Mouse (Mus musculus) Patski (cell line): Measurements from ENCODE around the gene 4930568D16Rik. TPM values are rescaled to one million over a fixed set of nuclear protein-coding genes. Genes with fewer than 3 reads are reported as not detected.

Experiments used
- ATAC-seq: fragments of 100-300 bp; one replicate; pipeline ENCODE4 v1.8.0; 2021
- CTCF ChIA-PET: fragments of 350-600 bp; sonication (Branson Sonifier 250); formaldehyde crosslinking; loops from one replicate; lab custom pipeline; 2022; ENCODE audit warnings: inconsistent platforms; lab: Charles Lee
- POLR2A ChIA-PET: fragments of 350-600 bp; sonication (Branson Sonifier 250); formaldehyde crosslinking; loops from one replicate; lab custom pipeline; 2022; ENCODE audit warnings: antibody characterized with exemption, inconsistent platforms; lab: Charles Lee
- DNase-seq: peaks from one replicate; pipeline ENCODE4 v3.0.0-alpha.2; 2011; ENCODE audit warnings: low read depth, low spot score
- H3K27me3 ChIP-seq: fragments of 371-371 bp; one replicate; pipeline ENCODE4 v1.5.1; 2021
- CTCF ChIP-seq: fragments of 100-300 bp; IDR thresholded peaks from one replicate; pipeline ENCODE4 v1.5.1; 2021
- in situ Hi-C: fragments of 300-500 bp; cut with MboI; formaldehyde crosslinking; loops from 3 replicates; pipeline ENCODE4 v1.11.1; 2018; ENCODE audit warnings: low pct_unique_long_range_greater_than_20kb, mixed read lengths
- polyA plus RNA-seq: library from polyadenylated mRNA; unstranded; gene quantifications from one replicate; pipeline ENCODE4 v1.2.3, GENCODE M21; 2021

Gene 4930568D16Rik
- polyA plus RNA-seq, 1 experiment from 2014 or later: not detected

DNA sequence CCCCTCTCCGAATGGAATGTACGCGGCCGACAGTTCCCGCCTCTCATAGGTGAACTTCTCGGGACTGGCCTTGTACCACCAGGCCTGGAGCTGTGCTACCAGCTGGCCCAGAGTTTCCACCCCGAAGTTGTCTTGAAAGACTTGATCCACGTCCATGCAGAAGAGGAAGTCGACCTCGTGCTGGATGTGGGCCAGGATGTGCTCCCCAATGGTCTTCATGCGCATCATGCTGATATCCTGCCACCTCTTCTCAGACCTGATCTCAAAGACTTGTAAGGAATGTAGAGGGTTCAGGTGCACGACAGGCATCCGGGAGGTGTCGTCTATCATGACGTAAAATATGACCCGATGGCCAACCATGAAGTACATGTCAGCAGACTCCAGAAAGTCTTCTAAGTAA, 34.9 kb upstream of the 4930568D16Rik start:
- in situ Hi-C loops: no loop called here
- TF ChIP-seq CTCF: no peak
- CTCF ChIA-PET: no interaction called here

DNA sequence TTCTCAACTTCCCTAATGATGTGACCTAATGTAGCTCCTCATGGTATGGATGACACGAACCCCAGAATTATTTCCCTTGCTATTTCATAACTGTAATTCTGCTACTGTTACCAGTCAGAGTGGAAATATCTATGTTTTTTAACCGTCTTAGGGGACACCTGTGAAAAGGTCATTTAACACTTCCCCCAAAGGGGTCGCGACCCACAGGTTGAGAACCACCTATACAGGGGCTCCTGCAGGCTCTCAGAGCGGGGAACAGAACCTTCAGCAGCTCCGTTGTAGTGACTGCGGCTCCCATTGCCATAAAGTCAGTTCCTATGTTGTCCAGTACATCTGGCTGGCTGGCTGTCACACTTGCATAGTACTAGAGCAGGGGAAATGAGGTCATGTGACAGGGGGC, 33.2 kb upstream of the 4930568D16Rik start:
- no peaks in the 10 kb centered on the region for H3K27me3 ChIP-seq
- ATAC-seq (no peak), DNase-seq (no peak)
- in situ Hi-C loops: no loop called here
- CTCF ChIA-PET: no interaction called here
- POLR2A ChIA-PET: no interaction called here
- no peak for TF ChIP-seq CTCF

More for the DNA sequence above, 34.9 kb upstream of the 4930568D16Rik start:
- ATAC-seq: no peak
- POLR2A ChIA-PET: no interaction called here
- no peak for DNase-seq
- H3K27me3 ChIP-seq: no peaks in the 10 kb centered on the region

DNA sequence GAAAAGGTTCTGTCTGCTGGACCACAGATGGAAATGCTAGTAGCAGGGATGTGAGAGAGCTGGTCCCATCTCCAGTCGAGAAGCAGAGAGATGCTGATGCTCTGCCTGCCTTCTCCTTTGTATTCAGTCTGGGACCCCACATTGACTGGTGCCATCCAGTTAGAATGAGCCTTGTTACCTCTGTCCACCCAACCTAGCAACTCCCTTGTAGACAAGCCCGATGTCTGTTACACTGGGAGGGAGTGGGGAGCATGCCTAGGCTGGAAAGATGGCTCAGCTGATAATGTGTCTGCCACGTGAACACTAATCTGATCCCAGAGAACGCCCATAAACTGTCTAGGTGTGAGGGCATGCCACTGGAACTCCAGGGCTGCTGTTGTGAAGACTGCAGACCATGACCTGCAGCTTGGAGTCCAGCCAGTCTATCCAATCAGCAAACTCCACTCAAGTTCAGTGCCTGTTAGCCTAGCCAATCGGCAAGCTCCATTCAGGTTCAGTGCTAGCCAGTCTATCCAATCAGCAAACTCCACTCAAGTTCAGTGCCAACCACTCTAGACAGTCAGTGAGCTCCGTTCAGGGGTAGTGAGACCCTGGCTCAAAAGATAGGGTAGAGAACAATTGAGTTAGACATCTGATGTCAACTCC, 30.8 kb upstream of the 4930568D16Rik start:
- TF ChIP-seq CTCF: no peak
- no peak for ATAC-seq
- in situ Hi-C loops: no loop called here
- POLR2A ChIA-PET: interaction anchor here (0.8 kb wide), 1 partner anchor 80 kb away, joined by 4 read pairs; no protein-coding TSS in a partner anchor
- no peaks in the 10 kb centered on the region for H3K27me3 ChIP-seq
- CTCF ChIA-PET: interaction anchor here (0.6 to 2.2 kb wide), 12 partner anchors 9 to 183 kb away, joined by 3 to 7 read pairs (median 3); no protein-coding TSS in a partner anchor
- no peak for DNase-seq

DNA sequence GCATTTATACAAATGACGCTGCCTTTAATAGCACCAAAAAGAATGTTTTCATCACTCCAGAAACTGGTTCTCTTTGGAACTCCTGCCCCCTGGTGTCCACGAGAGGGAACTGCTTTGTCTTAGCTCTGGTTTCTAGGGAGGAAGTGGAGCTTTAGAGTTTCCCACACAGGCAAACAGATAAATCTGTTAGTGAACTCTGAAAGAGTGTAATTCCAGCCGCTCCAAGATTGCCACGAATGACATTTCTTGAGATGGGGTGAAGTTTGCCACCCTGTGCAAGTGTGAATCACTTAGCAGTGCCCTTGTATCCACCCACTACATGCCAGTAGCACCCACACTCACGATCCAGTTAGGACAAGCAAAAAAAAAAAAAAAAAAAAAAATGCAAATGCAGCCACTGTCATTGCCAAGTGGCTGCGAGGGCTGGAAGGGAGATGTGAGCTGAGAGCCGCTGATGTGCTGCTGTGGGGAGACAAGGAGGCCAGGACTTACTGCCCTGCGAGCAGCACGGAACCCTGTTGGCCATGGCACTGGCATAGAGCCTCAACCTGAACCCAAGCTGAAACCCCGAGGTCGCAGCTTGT, 30.2 kb upstream of the 4930568D16Rik start:
- no peaks in the 10 kb centered on the region for H3K27me3 ChIP-seq
- DNase-seq (no peak), ATAC-seq (no peak)
- in situ Hi-C loops: no loop called here
- CTCF ChIA-PET: interaction anchor here (0.6 to 2.2 kb wide), 15 partner anchors 8 to 183 kb away, joined by 3 to 7 read pairs (median 3); no protein-coding TSS in a partner anchor
- POLR2A ChIA-PET: interaction anchor here (0.7 to 0.8 kb wide), 3 partner anchors 21 to 234 kb away, joined by 4 to 5 read pairs (median 4); no protein-coding TSS in a partner anchor
- peak; percentile 77 for TF ChIP-seq CTCF

DNA sequence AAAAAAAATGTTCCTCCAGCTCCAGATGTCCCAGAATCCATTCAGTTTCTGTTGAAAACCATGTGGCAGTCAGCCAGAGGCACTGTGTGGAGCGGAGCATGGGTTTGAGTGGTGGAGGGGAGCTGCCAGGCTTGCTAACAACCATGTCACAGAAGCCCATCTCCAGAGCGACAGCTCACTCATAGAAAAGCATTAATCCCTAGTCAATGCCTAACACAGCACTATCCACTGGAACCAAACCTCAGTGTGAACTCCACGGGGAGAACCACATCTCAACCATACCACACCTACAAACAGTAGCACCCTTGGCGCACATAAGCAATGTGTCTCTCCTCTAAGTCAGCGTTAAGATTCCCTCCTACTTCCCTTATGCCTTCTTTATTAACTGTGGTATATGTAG, 29.6 kb upstream of the 4930568D16Rik start, which contains the start of gene 4930402F06Rik:
4930402F06Rik (minus strand) TSS at position 80 of the 400 bp plus-strand sequence.
- DNase-seq (no peak), ATAC-seq (no peak)
- TF ChIP-seq CTCF: no peak
- ChIA-PET CTCF (interaction anchor here (0.8 to 2.2 kb wide), 13 partner anchors 8 to 119 kb away, joined by 3 to 7 read pairs (median 3); no protein-coding TSS in a partner anchor), POLR2A (interaction anchor here (0.7 kb wide), 2 partner anchors 20 to 233 kb away, joined by 4 to 5 read pairs; no protein-coding TSS in a partner anchor)
- no peaks in the 10 kb centered on the region for H3K27me3 ChIP-seq
- in situ Hi-C loops: no loop called here

DNA sequence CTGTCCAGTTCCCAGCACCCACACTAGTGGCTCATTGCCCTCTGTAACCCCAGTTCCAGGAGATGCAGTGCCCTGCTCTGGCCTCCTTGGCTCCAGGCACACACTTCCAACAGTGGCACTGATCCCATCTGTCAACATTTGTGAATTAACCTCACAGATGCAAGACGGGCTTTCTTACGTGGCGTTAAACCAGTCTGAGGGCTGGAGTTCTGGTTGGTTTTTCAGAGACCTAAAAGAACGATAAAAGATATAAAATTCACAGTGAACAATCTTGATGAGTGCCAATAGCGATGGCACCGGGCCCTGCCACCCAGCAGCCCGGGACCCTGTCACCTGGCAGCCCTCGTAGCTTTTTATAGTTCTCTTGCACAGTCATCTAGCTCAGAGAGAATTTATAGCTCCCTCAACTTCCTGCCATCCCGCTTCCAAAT, 17.9 kb upstream of the 4930568D16Rik start:
- peaks cover 4% of the 10 kb centered on the region for H3K27me3 ChIP-seq
- in situ Hi-C loops: no loop called here
- DNase-seq: no peak
- POLR2A ChIA-PET: no interaction called here
- ATAC-seq: no peak
- CTCF ChIA-PET: no interaction called here
- TF ChIP-seq CTCF: no peak

DNA sequence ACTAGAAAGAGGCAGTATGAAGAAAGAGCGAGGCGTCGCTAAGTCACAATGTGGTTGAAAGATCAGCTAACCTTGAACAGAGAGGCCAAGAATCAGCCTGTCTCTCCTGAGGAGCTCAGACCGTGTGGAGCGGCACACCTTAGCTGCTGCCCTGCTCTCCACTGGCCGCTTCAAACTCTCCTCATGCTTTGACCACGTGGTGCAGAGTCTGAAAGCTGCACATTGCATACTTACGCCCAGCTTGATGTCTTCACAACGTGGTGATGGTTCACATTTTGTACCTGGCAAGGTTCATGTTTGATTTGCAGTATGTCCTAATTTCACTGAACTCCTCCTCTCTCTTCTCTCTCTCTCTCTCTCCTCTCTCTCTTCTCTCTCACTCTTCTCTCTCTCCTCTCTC, 11.8 kb upstream of the 4930568D16Rik start:
- CTCF ChIA-PET: no interaction called here
- POLR2A ChIA-PET: no interaction called here
- in situ Hi-C loops: loop anchor here (10.0 kb wide), 1 partner anchor 85 kb away; no protein-coding TSS in a partner anchor
- DNase-seq (no peak), ATAC-seq (no peak)
- peaks cover 3% of the 10 kb centered on the region for H3K27me3 ChIP-seq
- TF ChIP-seq CTCF: no peak

DNA sequence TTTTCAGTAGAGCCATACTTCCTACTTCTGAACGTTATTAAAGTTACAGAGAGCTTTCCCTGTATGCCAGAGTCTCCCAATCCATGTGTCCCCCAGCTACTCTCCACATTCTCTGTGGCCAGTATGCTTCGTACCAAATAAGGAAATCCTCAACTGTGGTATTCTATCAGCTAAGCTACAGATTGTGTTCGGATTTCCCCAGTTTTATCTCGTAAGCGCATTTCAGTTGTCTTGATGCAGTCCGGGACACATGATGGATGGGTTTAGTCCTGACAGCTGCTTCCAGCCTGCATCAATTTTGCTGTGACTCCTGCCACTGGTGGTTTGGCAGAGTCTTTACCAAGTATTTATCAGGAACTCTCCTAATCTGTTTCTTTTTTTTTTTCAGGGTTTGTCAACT, 10.1 kb upstream of the 4930568D16Rik start:
- TF ChIP-seq CTCF: no peak
- peaks cover 3% of the 10 kb centered on the region for H3K27me3 ChIP-seq
- in situ Hi-C loops: loop anchor here (10.0 kb wide), 1 partner anchor 83 kb away; no protein-coding TSS in a partner anchor
- ChIA-PET CTCF (no interaction called here), POLR2A (no interaction called here)
- ATAC-seq: no peak
- no peak for DNase-seq

DNA sequence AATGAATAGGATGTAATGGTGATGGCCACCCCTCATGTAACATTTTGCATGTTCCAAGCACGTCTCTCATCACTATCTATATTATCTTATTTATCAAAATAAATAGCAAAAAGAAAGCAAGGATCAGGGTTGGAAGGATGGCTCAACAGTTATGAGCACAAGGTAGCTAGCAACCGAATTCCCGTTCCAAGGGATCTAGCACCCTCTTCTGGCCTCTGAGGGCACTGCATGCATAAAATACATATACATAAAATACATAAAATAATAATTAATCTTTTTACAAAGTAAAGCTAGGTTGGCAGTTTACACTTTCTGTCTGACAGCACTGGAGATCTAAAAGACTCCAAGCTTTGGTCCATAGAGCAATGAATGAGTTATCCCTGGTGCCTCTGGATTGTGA, 5.5 kb upstream of the 4930568D16Rik start:
- CTCF ChIA-PET: interaction anchor here (0.8 to 1.1 kb wide), 5 partner anchors 8 to 74 kb away, joined by 3 read pairs; no protein-coding TSS in a partner anchor
- H3K27me3 ChIP-seq: peaks cover 3% of the 10 kb centered on the region
- in situ Hi-C loops: loop anchor here (10.0 to 25.0 kb wide), 2 partner anchors 78 to 336 kb away; no protein-coding TSS in a partner anchor
- DNase-seq: no peak
- peak; percentile 90 for TF ChIP-seq CTCF
- ATAC-seq: no peak
- POLR2A ChIA-PET: no interaction called here

DNA sequence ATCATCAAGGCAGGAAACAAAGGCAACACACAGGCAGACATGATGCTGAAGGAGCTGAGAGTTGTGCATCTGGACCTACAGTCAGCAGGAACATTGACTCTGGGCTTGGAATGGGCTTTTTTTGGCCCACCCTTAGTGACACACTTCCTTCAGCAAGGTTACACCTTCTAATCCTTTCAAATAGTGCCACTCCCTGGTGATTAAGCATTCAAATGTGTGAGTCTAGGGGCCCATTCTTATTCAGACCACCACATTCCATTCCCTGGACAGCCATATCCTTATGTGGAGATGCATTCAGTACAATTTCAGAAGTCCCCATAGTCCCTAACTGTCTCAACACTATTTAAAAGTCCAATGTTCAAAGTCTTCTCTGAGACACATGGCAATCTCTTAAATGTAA, 3.2 kb upstream of the 4930568D16Rik start:
- in situ Hi-C loops: loop anchor here (10.0 to 25.0 kb wide), 2 partner anchors 76 to 333 kb away; no protein-coding TSS in a partner anchor
- no peak for TF ChIP-seq CTCF
- POLR2A ChIA-PET: no interaction called here
- CTCF ChIA-PET: no interaction called here
- peaks cover 3% of the 10 kb centered on the region for H3K27me3 ChIP-seq
- ATAC-seq: no peak
- DNase-seq: no peak
